In the genomic region with DNA sequence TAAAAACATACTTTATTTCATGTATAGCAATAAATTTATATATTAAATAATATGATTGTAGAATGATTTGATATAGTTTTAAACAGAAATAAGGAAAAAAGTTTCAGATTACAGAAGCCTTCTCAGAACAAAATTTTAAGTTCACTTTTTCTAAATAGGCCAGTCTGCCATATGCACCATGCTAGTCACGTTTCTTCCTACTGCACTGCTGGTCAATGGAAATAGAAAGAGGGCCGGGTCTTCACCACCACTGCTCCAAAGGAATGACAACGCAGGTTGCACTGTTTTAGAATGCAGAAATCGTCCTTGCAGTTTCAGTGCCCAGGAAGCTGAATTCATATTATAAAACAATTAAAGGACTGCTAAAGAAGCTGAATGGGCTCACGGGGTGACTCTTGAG, we compare ENCODE assay signal across 16 mouse cellular contexts.
"Had no signal": no experiment of that assay in that cellular context is flagged by ENCODE, and none has a peak within 500 bp of the region (broad histone marks: within the 10 kb centered on the region; RNA-seq: fewer than 3 reads in every experiment).

No protein-coding gene starts in this region.

- H3K4me2 ChIP-seq: neural tube, embryonic 13.5 days; neural tube, embryonic 15.5 days; stomach, embryonic 15.5 days had no signal

- H3K9ac ChIP-seq: neural tube, embryonic 13.5 days; neural tube, embryonic 15.5 days; stomach, embryonic 15.5 days had no signal

- H3K36me3 ChIP-seq: neural tube, embryonic 13.5 days; neural tube, embryonic 15.5 days; stomach, embryonic 15.5 days had no signal

- H3K27ac ChIP-seq: neural tube, embryonic 13.5 days; neural tube, embryonic 15.5 days; stomach, embryonic 15.5 days; stomach, postnatal 0 days had no signal

- H3K9me3 ChIP-seq: neural tube, embryonic 13.5 days; neural tube, embryonic 15.5 days; stomach, embryonic 15.5 days had no signal

- H3K27me3 ChIP-seq: neural tube, embryonic 13.5 days; neural tube, embryonic 15.5 days; stomach, embryonic 15.5 days had no signal

- H3K4me3 ChIP-seq: neural tube, embryonic 13.5 days; neural tube, embryonic 15.5 days; stomach, embryonic 15.5 days had no signal

- H3K4me1 ChIP-seq: neural tube, embryonic 13.5 days; neural tube, embryonic 15.5 days; stomach, embryonic 15.5 days had no signal

- DNase-seq: retina, postnatal 1 day; right cerebral cortex, adult 18-20 months; right cerebral cortex, postnatal 14 days; right cerebral cortex, postnatal 25 days; right cerebral cortex, postnatal 4 days; spleen, adult 18-20 months; thymus, adult 18-20 months; thymus, adult 2 months; thymus, postnatal 14 days; thymus, postnatal 25 days; thymus, postnatal 36 days; thymus, postnatal 4 days had no signal
